Mouse (Mus musculus) heart, adult 2 months (tissue): ENCODE measurements around the gene Ppm1b. TPM values are rescaled to one million over a fixed set of nuclear protein-coding genes. Genes with fewer than 3 reads are reported as not detected.

Experiments
- DNase-seq, 2 experiments: peaks; one replicate each; pipeline ENCODE4 v3.0.0; 2021
- H3K27ac ChIP-seq: fragments of 200-600 bp; 2 replicates; pipeline ENCODE4 v1.8.1; 2022
- H3K27me3 ChIP-seq: fragments of 200-500 bp; 2 replicates; pipeline ENCODE4 v1.6.1; 2012; ENCODE audit warnings: mild to moderate bottlenecking, low read length, inconsistent platforms, mixed read lengths; ENCODE audit not compliant: control insufficient read depth, insufficient read depth
- H3K36me3 ChIP-seq: fragments of 200-500 bp; 2 replicates; pipeline ENCODE4 v1.6.1; 2012; ENCODE audit warnings: low read length, inconsistent platforms; ENCODE audit not compliant: control insufficient read depth, insufficient read depth
- H3K4me1 ChIP-seq: fragments of 200-500 bp; 2 replicates; pipeline ENCODE4 v1.6.1; 2011; ENCODE audit warnings: low read length; ENCODE audit not compliant: control insufficient read depth, insufficient read depth
- H3K4me3 ChIP-seq: fragments of 200-600 bp; 2 replicates; pipeline ENCODE4 v1.8.1; 2022
- H3K79me2 ChIP-seq: fragments of 200-500 bp; replicated peaks from 2 replicates; pipeline ENCODE4 v1.6.1; 2012; ENCODE audit warnings: mild to moderate bottlenecking, inconsistent platforms, low read length, moderate library complexity, mixed read lengths; ENCODE audit not compliant: control insufficient read depth, insufficient read depth
- H3K9ac ChIP-seq: fragments of 200-500 bp; 2 replicates; pipeline ENCODE4 v1.6.1; 2012; ENCODE audit warnings: low read depth, mild to moderate bottlenecking, control low read depth, inconsistent platforms, low read length, mixed read lengths
- CTCF ChIP-seq: fragments of 200-600 bp; IDR thresholded peaks from 2 replicates; pipeline ENCODE4 v1.8.1; 2022; ENCODE audit warnings: antibody characterized with exemption, mild to moderate bottlenecking, moderate library complexity
- EP300 ChIP-seq: fragments of 200-500 bp; IDR thresholded peaks from 2 replicates; pipeline ENCODE4 v1.6.1; 2011; ENCODE audit warnings: low read depth, low read length, control low read depth; ENCODE audit not compliant: insufficient read depth
- POLR2A ChIP-seq: fragments of 200-500 bp; IDR thresholded peaks from 2 replicates; pipeline ENCODE4 v1.6.1; 2011; ENCODE audit warnings: mild to moderate bottlenecking, low read depth, low read length, control low read depth; ENCODE audit not compliant: insufficient read depth
- WGBS: fragments of 180-500 bp; shearing (Covaris S2); methylation state at CpG from one replicate; pipeline ENCODE4 v1.1.7; 2018; 5-methylcytosine and 5-hydroxymethylcytosine counted together
- intact Hi-C: fragments of 180-260 bp; cut with DNase I; formaldehyde crosslinking; loops from one replicate; pipeline ENCODE4 v1.15.1; 2025
- polyA plus RNA-seq: library from polyadenylated mRNA; depleted of rRNA; stranded (reverse); fragments of >200 nt; gene quantifications from 2 replicates; pipeline ENCODE4 v1.2.3, GENCODE M21; 2012
- total RNA-seq, 2 experiments: library from RNA; stranded (reverse); gene quantifications; 2 replicates each; pipeline ENCODE4 v1.2.3; 2021

Ppm1b gene
- total and polyA plus RNA-seq, 3 experiments = 39.0 to 137 (median 119) TPM

DNA sequence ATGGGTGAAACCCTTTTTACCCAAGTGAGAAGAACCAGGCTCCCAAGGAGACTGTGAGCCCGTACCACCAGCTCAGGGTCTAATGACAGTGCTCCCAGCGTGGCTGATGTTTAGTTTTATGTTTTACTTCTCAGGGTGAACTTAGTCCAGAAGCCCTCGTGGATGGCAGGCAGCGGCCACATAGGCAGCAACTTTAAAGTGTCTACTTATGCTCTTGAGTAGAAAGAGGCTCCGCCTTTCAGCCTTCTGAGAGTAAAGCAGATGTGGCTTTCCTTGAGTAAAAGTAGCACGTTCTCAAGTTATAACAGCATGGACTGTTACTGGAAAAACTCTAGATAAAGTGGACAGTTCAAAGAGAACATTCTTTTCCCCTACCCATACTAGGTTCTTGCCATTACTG is 39.3 kb downstream of the Ppm1b start:
- no peak overlapping the region for H3K4me3 ChIP-seq
- no peaks in the 10 kb centered on the region for H3K27me3 ChIP-seq
- intact Hi-C loops = no loop called here
- WGBS = 75% methylated on average over 6 of the region's 6 CpGs
- no peak for DNase-seq
- peaks cover 5% of the 10 kb centered on the region for H3K79me2 ChIP-seq
- H3K9ac ChIP-seq = no peak overlapping the region
- no peak overlapping the region for H3K27ac ChIP-seq
- H3K36me3 ChIP-seq = peaks cover 4% of the 10 kb centered on the region; the same call in 1 of the 2 replicates
- no peak for TF ChIP-seq CTCF
- no peak for TF ChIP-seq EP300
- no peak for TF ChIP-seq POLR2A
- peaks cover 7% of the 10 kb centered on the region for H3K4me1 ChIP-seq

DNA sequence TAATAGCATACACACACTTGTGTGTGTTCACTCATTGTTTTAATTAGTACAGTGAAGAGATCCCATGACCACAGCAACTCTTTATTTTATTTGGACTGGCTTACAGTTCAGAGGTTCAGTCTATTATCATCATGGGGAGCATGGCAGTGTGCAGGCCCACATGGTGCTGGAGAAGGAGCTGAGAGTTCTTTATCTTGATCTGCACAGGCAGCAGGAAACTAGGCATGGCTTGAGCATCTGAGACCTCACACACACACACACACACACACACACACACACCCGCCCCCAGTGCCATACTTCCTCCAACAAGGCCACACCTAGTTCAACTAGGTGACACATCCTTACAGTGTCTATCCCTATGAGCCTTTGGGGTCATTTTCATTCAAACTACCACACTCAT is 41.1 kb downstream of the Ppm1b start:
- WGBS = 68% methylated on average over 1 of the region's 1 CpGs
- TF ChIP-seq CTCF = no peak
- TF ChIP-seq POLR2A = no peak
- TF ChIP-seq EP300 = no peak
- H3K79me2 ChIP-seq = peaks cover 5% of the 10 kb centered on the region
- intact Hi-C loops = no loop called here
- peaks cover 7% of the 10 kb centered on the region for H3K4me1 ChIP-seq
- DNase-seq = no peak
- no peak overlapping the region for H3K4me3 ChIP-seq
- H3K36me3 ChIP-seq = peaks cover 6% of the 10 kb centered on the region
- no peak overlapping the region for H3K9ac ChIP-seq
- H3K27me3 ChIP-seq = no peaks in the 10 kb centered on the region
- no peak overlapping the region for H3K27ac ChIP-seq

DNA sequence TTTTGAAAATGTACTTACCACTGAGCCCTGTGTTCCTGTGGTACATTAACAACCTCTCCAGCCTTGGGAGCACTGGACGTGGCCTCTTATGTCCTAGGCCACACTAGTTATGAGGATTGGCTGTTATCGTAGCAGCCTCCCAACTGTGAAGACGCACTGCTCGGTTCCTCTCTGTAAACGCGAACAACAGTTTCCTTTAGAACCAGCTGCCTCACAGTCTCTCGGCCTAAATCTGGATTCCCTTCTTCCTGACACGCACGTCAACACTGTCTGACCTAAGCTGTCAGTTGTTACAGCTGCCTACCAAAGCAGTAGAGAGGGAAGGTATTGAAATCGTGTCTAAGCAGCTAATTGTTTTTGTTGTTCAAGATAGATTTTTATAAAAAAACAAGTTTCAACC is 43.1 kb downstream of the Ppm1b start:
- DNase-seq = no peak
- WGBS = 41% methylated on average over 10 of the region's 10 CpGs
- Histone ChIP-seq H3K4me1 (peaks cover 7% of the 10 kb centered on the region), H3K36me3 (peaks cover 7% of the 10 kb centered on the region), H3K9ac (no peak overlapping the region), H3K27me3 (no peaks in the 10 kb centered on the region), H3K4me3 (no peak overlapping the region), H3K27ac (no peak overlapping the region), H3K79me2 (peaks cover 5% of the 10 kb centered on the region)
- TF ChIP-seq EP300 (no peak), POLR2A (no peak), CTCF (no peak)
- intact Hi-C loops = no loop called here

DNA sequence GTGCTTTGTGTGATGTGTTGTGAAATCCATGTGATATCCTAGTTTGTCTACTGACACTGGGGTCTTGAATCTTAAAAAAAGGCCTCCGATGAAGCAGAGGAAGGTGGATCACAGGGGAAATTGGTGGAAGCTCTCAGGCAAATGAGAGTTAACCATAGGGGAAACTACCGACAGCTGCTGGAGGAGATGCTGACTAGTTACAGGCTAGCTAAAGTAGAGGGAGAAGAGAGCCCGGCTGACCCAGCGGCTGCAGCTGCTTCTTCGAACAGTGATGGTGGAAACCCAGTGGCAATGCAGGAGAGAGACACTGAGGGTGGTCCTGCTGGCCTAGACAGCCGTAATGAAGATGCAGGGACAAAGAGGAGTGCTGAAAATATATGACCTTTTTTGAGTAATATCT is 56.9 kb downstream of the Ppm1b start:
- Histone ChIP-seq H3K79me2 (no peaks in the 10 kb centered on the region), H3K27me3 (no peaks in the 10 kb centered on the region), H3K4me1 (no peaks in the 10 kb centered on the region), H3K27ac (no peak overlapping the region), H3K36me3 (peaks cover 3% of the 10 kb centered on the region; the same call in 1 of the 2 replicates), H3K9ac (no peak overlapping the region), H3K4me3 (no peak overlapping the region)
- 88% methylated on average over 6 of the region's 6 CpGs for WGBS
- DNase-seq = no peak
- TF ChIP-seq CTCF (no peak), EP300 (no peak), POLR2A (no peak)
- intact Hi-C loops = no loop called here

DNA sequence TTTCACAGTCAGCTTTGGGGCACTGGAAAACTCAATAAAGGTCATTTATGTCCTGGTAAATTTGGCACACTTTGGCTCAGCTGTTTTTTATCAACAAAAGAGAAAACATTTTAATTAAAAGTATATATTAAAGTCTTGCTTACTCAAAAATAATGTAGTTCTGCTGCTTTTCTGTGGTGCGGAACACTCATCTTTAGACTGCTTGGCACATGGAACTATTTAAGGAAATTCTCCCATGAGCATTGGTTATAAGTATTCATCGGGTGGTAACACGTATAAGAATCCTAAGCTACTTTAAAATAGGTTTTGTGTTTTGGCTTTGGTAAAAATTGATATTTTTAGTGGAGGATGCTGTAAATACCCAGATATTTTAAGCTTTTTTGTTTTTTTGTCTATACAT is 58.1 kb downstream of the Ppm1b start:
- H3K4me1 ChIP-seq = no peaks in the 10 kb centered on the region
- peaks cover 3% of the 10 kb centered on the region; the same call in 1 of the 2 replicates for H3K36me3 ChIP-seq
- no peak overlapping the region for H3K9ac ChIP-seq
- no peaks in the 10 kb centered on the region for H3K79me2 ChIP-seq
- intact Hi-C loops = no loop called here
- H3K27me3 ChIP-seq = no peaks in the 10 kb centered on the region
- H3K4me3 ChIP-seq = no peak overlapping the region
- DNase-seq = no peak
- no peak overlapping the region for H3K27ac ChIP-seq
- TF ChIP-seq POLR2A = no peak
- TF ChIP-seq EP300 = no peak
- TF ChIP-seq CTCF = no peak
- WGBS = 96% methylated on average over 3 of the region's 3 CpGs

DNA sequence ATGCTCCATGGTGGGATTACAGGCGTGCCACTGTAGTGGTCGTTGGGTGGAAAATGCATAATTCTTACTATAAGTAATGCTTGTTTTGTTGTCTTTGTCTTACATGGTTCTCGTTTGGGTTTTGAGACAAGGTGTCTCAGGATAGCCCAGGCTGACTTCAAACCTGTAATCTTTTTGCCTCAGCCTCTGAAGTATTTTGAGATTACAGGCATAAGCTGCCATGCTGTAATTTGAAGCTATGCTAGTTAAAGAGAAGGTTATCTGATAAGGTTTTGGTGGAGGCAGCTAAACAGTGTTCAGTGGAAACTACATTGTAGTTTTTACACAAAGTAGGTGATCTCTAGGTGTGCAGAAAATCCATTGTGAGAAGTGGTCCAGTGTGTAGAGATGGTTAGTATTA is 61.8 kb downstream of the Ppm1b start:
- 91% methylated on average over 3 of the region's 3 CpGs for WGBS
- TF ChIP-seq EP300 (no peak), CTCF (no peak), POLR2A (no peak)

DNA sequence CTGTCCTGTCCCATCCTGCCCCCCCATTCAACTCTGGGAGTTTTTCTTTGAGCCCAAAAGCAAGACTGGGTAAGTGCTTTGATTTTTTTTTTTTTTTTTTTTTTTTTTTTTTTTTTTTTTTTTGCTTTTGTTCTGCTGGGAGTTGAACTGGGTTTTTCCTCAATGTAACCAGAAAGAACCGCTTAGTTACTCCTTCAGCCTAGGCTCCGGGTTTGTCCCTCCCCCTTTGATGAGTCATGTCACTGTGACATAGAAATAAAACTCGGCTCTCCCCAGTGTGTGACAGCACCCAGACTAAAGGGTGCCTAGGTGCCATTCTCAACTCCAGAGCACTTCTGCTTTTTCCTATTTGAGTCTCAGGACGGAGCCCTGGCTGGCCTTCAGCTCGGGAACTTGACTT is 62.3 kb downstream of the Ppm1b start:
- no peaks in the 10 kb centered on the region for H3K27me3 ChIP-seq
- no peaks in the 10 kb centered on the region for H3K79me2 ChIP-seq
- intact Hi-C loops = no loop called here
- no peaks in the 10 kb centered on the region for H3K4me1 ChIP-seq
- TF ChIP-seq CTCF (no peak), EP300 (no peak), POLR2A (no peak)
- H3K9ac ChIP-seq = no peak overlapping the region
- DNase-seq = no peak
- 60% methylated on average over 5 of the region's 5 CpGs for WGBS
- H3K27ac ChIP-seq = no peak overlapping the region
- H3K4me3 ChIP-seq = no peak overlapping the region
- H3K36me3 ChIP-seq = no peaks in the 10 kb centered on the region

More for the DNA sequence above, 61.8 kb downstream of the Ppm1b start:
- no peaks in the 10 kb centered on the region for H3K4me1 ChIP-seq
- intact Hi-C loops = no loop called here
- H3K9ac ChIP-seq = no peak overlapping the region
- no peaks in the 10 kb centered on the region for H3K36me3 ChIP-seq
- no peak for DNase-seq
- H3K4me3 ChIP-seq = no peak overlapping the region
- H3K27me3 ChIP-seq = no peaks in the 10 kb centered on the region
- H3K79me2 ChIP-seq = no peaks in the 10 kb centered on the region
- no peak overlapping the region for H3K27ac ChIP-seq
